Mouse (Mus musculus): Measurements from ENCODE around the gene Crybg3.
"Not testable (repeated sequence)": the region's sequence is repeated elsewhere in the genome, so short reads cannot be mapped to it uniquely, and the experiment has no call there.

The Crybg3 gene

GRCm38 (mm10) chr16:59459259-59459861 is 141.4 kb downstream of the Crybg3 start:
- DNase-seq (ENCODE audit: low spot score in 2 of 2), result not testable (repeated sequence)

- DNase-seq (ENCODE audit: low spot score in 2 of 2), result no peak
Observed at GRCm38 (mm10) chr16:59451813-59452212, 149.0 kb downstream of the Crybg3 start.

- DNase-seq (ENCODE audit: low spot score in 2 of 2), result no peak
Observed at GRCm38 (mm10) chr16:59449092-59449491, 151.7 kb downstream of the Crybg3 start.

- no peak for DNase-seq (ENCODE audit: low spot score in 2 of 2)
Observed at GRCm38 (mm10) chr16:59448181-59448580, 152.6 kb downstream of the Crybg3 start.

GRCm38 (mm10) chr16:59444880-59445559 is 155.8 kb downstream of the Crybg3 start:
- no peak for DNase-seq (ENCODE audit: low spot score in 2 of 2)

All from cerebellum, postnatal 4 days (tissue).